Mouse (Mus musculus) erythroblast, embryonic 14.5 days (primary cell): ENCODE data around the gene Stk40. TPM values are rescaled to one million over a fixed set of nuclear protein-coding genes. Genes with fewer than 3 reads are reported as not detected.

Experiments
- H3K27me3 ChIP-seq: 2 replicates; pipeline ENCODE4 v1.6.1; 2012; ENCODE audit warnings: inconsistent platforms; ENCODE audit not compliant: control insufficient read depth
- H3K36me3 ChIP-seq: 2 replicates; pipeline ENCODE4 v1.6.1; 2012; ENCODE audit warnings: mild to moderate bottlenecking, inconsistent platforms; ENCODE audit not compliant: control insufficient read depth
- H3K4me1 ChIP-seq: 2 replicates; pipeline ENCODE4 v1.6.1; 2012; ENCODE audit warnings: inconsistent platforms; ENCODE audit not compliant: control insufficient read depth
- H3K4me3 ChIP-seq: replicated peaks from 2 replicates; pipeline ENCODE3; 2012; ENCODE audit warnings: moderate library complexity, mild to moderate bottlenecking, inconsistent platforms
- H3K9me3 ChIP-seq: 2 replicates; pipeline ENCODE4 v1.6.1; 2012; ENCODE audit warnings: low read length, inconsistent platforms, mixed read lengths; ENCODE audit not compliant: control insufficient read depth
- GATA1 ChIP-seq: IDR thresholded peaks from 2 replicates; pipeline ENCODE4 v1.6.1; 2012; ENCODE audit warnings: low read length, inconsistent platforms, mixed read lengths
- TAL1 ChIP-seq: IDR thresholded peaks from 3 replicates; pipeline ENCODE4 v1.6.1; 2012; ENCODE audit warnings: low read length, inconsistent platforms, mixed read lengths
- polyA plus RNA-seq: library from polyadenylated mRNA; stranded (reverse); fragments of >175 nt; gene quantifications from 2 replicates; pipeline ENCODE4 v1.2.3, GENCODE M21; 2012

Stk40 gene
- polyA plus RNA-seq, 1 experiment = 4.6 TPM

DNA sequence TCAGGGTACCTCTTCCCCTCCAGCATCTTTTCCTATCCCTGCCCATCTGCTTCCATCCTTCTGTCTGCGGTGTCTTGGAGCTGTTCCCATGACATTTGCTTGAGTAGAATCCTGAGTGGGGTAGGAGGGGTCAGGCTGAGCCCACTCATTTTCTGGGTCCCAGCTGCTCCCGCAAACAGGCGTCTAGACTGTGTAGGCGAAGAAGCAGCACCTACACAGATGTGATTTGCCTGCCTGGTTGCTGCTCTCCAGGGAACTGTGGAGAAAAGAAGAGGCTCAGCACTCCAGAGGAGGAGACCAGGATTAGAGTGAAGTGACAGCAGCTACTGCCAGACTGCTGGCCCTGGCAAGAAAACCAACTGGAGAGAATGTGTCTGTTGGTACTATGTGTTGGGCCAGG, 14.9 kb downstream of the Stk40 start:
- Histone ChIP-seq H3K27me3 (no peaks in the 10 kb centered on the region), H3K36me3 (peaks cover 23% of the 10 kb centered on the region)

DNA sequence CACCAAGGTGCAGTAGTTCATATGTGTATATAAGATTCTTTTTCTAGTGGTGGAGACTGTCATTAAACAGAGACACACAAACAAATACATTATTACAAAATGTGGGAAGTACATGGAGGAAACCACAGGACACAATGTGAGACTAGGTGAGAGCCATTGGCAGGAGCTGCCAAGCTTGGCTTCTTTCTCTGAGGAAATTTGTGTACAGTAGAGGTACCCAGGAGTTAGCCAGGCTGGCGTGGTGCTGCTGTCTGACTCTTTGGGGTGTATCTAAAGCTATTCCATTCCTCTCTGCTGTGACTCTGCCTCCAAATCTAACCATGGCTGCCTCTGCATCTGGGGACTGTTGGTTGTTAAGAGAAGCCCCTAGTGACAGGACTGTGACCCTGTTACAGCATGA, 15.3 kb downstream of the Stk40 start:
- TF ChIP-seq GATA1 (no peak), TAL1 (no peak)
- Histone ChIP-seq H3K9me3 (no peaks in the 10 kb centered on the region), H3K4me1 (peaks cover 2% of the 10 kb centered on the region; the same call in 1 of the 2 replicates), H3K36me3 (peaks cover 26% of the 10 kb centered on the region), H3K27me3 (no peaks in the 10 kb centered on the region), H3K4me3 (no peak overlapping the region)

More for the DNA sequence above, 14.9 kb downstream of the Stk40 start:
- TF ChIP-seq GATA1 (no peak), TAL1 (no peak)
- H3K4me3 ChIP-seq = no peak overlapping the region
- H3K4me1 ChIP-seq = peaks cover 5% of the 10 kb centered on the region
- H3K9me3 ChIP-seq = no peaks in the 10 kb centered on the region

DNA sequence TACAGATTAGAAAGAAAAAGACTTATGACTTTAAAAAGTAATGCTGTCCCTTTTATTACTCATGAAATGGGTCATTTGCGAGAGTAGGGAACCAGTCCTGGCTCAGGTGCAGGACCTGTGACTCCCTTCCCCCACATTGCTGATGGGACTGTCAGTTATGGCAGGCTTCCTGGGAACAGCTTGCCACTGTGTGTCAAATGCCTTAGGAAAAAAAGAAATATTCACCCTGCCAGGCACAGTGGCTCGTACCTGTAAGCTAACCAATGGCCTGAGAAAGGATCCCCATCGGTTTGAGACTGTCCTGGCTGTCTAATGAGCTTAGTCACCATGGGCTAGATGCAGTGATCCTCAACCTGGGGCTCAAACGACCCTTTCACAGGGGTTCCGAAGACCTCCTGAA, 16.3 kb downstream of the Stk40 start:
- Histone ChIP-seq H3K9me3 (no peaks in the 10 kb centered on the region), H3K36me3 (peaks cover 34% of the 10 kb centered on the region), H3K4me1 (no peaks in the 10 kb centered on the region; the same call in 1 of the 2 replicates), H3K27me3 (no peaks in the 10 kb centered on the region), H3K4me3 (no peak overlapping the region)
- TF ChIP-seq GATA1 (no peak), TAL1 (no peak)

DNA sequence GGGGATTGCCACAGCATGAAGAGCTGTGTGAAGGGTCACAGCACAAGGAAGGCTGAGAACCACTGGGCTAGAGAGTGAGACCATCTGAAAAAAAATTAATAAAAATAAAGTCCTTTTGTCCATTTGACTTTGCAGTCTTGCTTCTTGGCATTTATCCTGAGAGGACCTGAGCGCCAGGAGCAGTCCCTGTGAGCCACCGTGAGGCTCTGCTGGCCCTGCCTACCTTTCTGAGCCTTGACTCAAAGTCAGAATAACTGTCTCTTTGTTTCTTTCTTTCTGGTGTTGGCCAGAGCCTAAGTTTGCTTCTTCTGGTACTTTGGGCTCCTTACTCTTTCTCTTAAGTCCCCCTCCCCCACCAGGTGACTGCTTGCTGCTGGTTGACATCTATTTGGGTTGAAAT, 16.7 kb downstream of the Stk40 start:
- Histone ChIP-seq H3K9me3 (no peaks in the 10 kb centered on the region), H3K36me3 (peaks cover 38% of the 10 kb centered on the region), H3K27me3 (no peaks in the 10 kb centered on the region), H3K4me3 (no peak overlapping the region), H3K4me1 (no peaks in the 10 kb centered on the region; the same call in 1 of the 2 replicates)
- TF ChIP-seq TAL1 = no peak
- no peak for TF ChIP-seq GATA1

DNA sequence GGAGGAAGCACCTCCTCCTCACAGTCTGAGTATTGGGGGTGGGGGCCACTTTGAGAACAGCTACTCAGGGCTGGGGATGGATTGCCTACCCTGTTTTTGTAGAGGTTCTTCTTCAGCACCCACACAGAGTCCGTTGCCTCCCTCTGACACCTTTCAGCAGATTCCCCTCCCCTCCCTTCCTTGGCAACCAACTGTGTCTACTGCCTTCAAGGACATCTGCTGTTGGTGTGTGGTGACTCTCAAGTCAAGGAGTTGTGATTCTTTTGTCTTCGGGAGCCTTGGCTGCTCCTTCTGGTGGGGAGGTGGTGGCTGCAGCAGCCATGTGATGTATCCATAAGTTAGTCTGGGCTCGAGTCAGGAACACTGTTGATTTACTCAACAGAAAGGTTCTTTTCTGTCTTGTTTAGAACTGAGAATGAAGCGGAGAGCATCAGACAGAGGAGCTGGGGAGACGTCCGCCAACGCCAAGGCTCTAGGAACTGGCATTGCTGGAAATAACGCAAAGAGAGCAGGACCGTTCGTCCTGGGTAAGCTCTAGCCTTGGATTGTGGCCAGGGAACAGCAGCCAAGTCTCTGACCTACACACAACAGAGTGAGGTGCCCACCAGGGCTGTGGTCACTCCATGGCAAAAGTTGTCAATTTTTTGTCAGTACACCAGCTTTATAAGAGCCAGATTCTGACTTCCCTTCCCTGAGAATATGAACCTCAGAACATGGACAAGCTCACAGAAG, 19.7 kb downstream of the Stk40 start:
- TF ChIP-seq GATA1 (no peak), TAL1 (no peak)
- H3K36me3 ChIP-seq = peaks cover 49% of the 10 kb centered on the region

DNA sequence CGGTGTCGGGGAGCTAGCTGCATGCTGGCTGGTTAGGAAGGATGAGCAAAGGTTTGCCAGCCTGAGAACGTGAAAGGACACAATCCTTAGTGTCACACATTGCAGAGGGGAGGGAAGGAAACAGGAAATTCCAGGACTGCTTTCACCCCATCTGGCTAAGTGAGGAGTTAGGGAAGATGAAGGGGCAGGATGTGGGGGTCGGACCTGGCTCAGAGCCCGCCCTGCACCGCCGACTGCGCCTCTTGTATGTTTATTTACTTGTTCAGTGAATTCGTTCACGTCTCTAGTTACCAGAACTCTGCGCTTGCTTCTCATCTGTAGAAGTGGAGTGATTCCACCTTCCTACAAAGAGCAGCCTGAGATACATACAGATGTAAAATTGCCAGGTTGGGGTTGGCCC, 26.7 kb downstream of the Stk40 start:
- no peaks in the 10 kb centered on the region for H3K9me3 ChIP-seq
- peaks cover 80% of the 10 kb centered on the region for H3K36me3 ChIP-seq
- no peaks in the 10 kb centered on the region for H3K4me1 ChIP-seq
- TF ChIP-seq GATA1 = no peak
- no peak for TF ChIP-seq TAL1
- no peak overlapping the region for H3K4me3 ChIP-seq
- H3K27me3 ChIP-seq = no peaks in the 10 kb centered on the region

More for the DNA sequence above, 19.7 kb downstream of the Stk40 start:
- H3K9me3 ChIP-seq = no peaks in the 10 kb centered on the region
- H3K27me3 ChIP-seq = no peaks in the 10 kb centered on the region
- H3K4me1 ChIP-seq = no peaks in the 10 kb centered on the region
- H3K4me3 ChIP-seq = no peak overlapping the region

DNA sequence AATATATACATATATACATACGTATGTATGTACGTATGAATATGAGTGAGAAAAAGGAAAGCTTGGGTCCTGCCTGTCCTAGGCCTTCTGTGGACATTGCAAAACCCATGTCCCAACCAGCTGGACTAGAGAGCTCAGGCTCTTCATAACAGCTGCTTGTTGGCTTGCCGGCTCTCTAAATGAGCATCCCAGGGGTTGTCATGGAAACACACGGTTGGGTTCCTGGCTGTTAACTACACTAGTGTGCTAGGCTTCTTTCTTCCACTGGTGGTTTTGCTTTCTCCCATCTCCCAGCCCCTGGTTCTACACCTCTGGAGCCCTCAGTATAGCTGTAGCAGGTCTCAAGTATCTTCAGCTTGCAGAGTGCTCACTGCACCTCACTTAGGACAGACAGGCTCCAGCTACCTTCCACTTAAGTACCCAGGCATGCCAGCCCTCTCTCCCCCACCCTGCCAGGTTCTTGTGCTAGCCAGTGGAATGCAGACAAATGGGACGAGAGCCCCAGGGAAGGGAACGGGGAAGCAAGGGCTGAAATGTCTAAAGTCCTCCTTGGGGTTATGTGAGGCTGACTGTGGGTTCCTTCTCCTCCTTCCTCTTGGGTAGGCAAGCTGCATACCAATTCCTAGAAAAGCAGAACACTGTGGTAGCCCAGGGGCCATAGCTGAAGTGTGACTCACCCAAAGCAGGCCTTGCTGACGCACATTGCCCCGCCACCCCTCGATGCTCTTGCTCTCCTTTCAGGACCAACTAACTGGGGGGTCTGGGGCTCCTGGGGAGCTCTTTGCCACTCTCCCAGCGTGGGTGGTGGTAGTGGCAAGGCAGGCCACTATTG, 27.7 kb downstream of the Stk40 start:
- Histone ChIP-seq H3K9me3 (no peaks in the 10 kb centered on the region), H3K27me3 (no peaks in the 10 kb centered on the region), H3K36me3 (peaks cover 78% of the 10 kb centered on the region), H3K4me1 (no peaks in the 10 kb centered on the region), H3K4me3 (no peak overlapping the region)
- no peak for TF ChIP-seq GATA1
- TF ChIP-seq TAL1 = no peak

DNA sequence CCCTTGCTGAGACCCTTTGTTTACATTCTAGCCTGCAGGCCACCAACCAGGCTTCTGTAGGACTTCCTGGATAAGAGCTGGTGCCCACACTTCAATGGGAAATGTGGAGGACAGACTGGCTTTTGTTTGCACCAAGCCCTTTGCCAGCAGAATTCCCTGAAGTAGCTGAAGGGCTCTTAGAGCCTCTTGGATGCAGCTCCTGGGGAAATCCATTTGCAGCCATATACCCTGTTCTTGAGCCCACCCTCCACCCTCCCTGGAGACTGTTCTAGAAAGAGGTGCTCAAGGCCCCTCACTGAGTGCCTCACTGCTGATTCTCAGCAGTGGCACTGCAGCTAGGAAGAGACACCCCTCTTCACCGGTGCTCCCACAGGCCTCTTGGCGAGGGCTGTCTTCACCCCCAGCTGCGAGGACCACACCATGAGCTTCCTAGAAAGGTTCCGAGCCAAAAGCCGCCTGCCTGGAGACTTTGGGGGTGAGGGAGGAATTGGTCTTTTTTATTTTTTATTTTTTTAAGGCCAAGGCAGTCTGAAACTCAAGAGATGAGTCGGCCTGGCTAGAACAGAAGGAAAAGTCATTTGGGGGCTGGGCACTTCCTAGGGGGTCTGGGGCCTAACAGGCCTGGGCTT, 29.0 kb downstream of the Stk40 start:
- Histone ChIP-seq H3K36me3 (peaks cover 82% of the 10 kb centered on the region), H3K9me3 (no peaks in the 10 kb centered on the region), H3K27me3 (no peaks in the 10 kb centered on the region), H3K4me3 (no peak overlapping the region), H3K4me1 (no peaks in the 10 kb centered on the region)
- TF ChIP-seq GATA1 = no peak
- TF ChIP-seq TAL1 = no peak

DNA sequence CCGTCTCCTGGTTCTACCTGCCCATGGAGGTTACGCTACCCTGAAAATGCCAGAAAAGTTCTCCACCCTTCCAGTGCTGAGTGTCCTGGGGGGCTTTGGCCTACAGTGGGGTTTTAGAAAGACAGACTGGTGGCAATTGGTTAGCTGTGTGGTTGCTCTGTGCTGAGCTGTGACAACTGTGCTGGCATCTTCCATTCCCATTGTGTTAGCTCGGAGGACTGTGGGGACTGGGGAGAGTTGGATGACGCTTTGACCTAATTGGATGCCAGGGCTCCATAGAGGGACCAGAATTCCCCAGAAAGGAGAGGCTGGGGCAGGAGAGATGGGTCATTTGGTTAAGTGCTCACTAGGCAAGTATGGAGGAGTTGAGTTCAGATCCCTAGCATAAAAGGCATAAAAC, 30.5 kb downstream of the Stk40 start:
- peaks cover 82% of the 10 kb centered on the region for H3K36me3 ChIP-seq

More for the DNA sequence above, 30.5 kb downstream of the Stk40 start:
- TF ChIP-seq TAL1 (no peak), GATA1 (no peak)
- no peak overlapping the region for H3K4me3 ChIP-seq
- no peaks in the 10 kb centered on the region for H3K27me3 ChIP-seq
- H3K4me1 ChIP-seq = no peaks in the 10 kb centered on the region
- H3K9me3 ChIP-seq = no peaks in the 10 kb centered on the region
